Mouse (Mus musculus) neural tube, embryonic 13.5 days (tissue): ENCODE measurements at regions not wholly inside any gene's neighbourhood (a gene's known extent, or its start where the extent isn't known, plus 50 kb on each side); places are given as distances from the start of the nearest gene placed in this dataset.
"Not testable (repeated sequence)": the region's sequence is repeated elsewhere in the genome, so short reads cannot be mapped to it uniquely, and the experiment has no call there.

Experiments
- ATAC-seq: fragments of 200-750 bp; cut with Nextera tagmentation; 2 replicates; pipeline ENCODE4 v1.8.0; 2017; ENCODE audit warnings: low read depth, mild to moderate bottlenecking, moderate TSS enrichment, moderate library complexity
- H3K27ac ChIP-seq: fragments of 300-500 bp; sonication (generic); replicated peaks from 2 replicates; pipeline ENCODE4 v1.5.1; 2015; ENCODE audit warnings: moderate library complexity, mild to moderate bottlenecking, inconsistent platforms
- H3K27me3 ChIP-seq: fragments of 300-500 bp; sonication (generic); 2 replicates; pipeline ENCODE4 v1.6.1; 2015; ENCODE audit warnings: mild to moderate bottlenecking, inconsistent platforms
- H3K36me3 ChIP-seq: fragments of 300-500 bp; sonication (generic); 2 replicates; pipeline ENCODE4 v1.6.1; 2015; ENCODE audit warnings: mild to moderate bottlenecking, inconsistent platforms
- H3K4me1 ChIP-seq: fragments of 300-500 bp; sonication (generic); replicated peaks from 2 replicates; pipeline ENCODE4 v1.6.1; 2015; ENCODE audit warnings: inconsistent platforms
- H3K4me2 ChIP-seq: fragments of 300-500 bp; sonication (generic); 2 replicates; pipeline ENCODE4 v1.6.1; 2015; ENCODE audit warnings: inconsistent platforms, mild to moderate bottlenecking, moderate library complexity
- H3K4me3 ChIP-seq: fragments of 300-500 bp; sonication (generic); 2 replicates; pipeline ENCODE4 v1.5.1; 2015; ENCODE audit warnings: mild to moderate bottlenecking, inconsistent platforms
- H3K9ac ChIP-seq: fragments of 300-500 bp; sonication (generic); 2 replicates; pipeline ENCODE4 v1.6.1; 2015; ENCODE audit warnings: moderate library complexity, mild to moderate bottlenecking, inconsistent platforms
- H3K9me3 ChIP-seq: fragments of 300-500 bp; sonication (generic); 2 replicates; pipeline ENCODE4 v1.6.1; 2016; ENCODE audit warnings: inconsistent platforms
- WGBS: fragments of 180-500 bp; shearing (Covaris S2); methylation state at CpG from one replicate; pipeline ENCODE4 v1.1.7; 2015; 5-methylcytosine and 5-hydroxymethylcytosine counted together

GRCm38 (mm10) chr10:45860696-45861095 is 283.1 kb downstream of the Hace1 start:
- Histone ChIP-seq H3K27ac (no peak overlapping the region), H3K27me3 (no peaks in the 10 kb centered on the region), H3K4me2 (no peak overlapping the region), H3K4me1 (no peaks in the 10 kb centered on the region), H3K9ac (no peak overlapping the region), H3K9me3 (no peaks in the 10 kb centered on the region), H3K36me3 (no peaks in the 10 kb centered on the region), H3K4me3 (no peak overlapping the region)
- 74% methylated on average over 4 of the region's 4 CpGs for WGBS
- ATAC-seq: no peak

- Histone ChIP-seq H3K9ac (no peak overlapping the region), H3K4me3 (no peak overlapping the region), H3K4me2 (no peak overlapping the region), H3K36me3 (no peaks in the 10 kb centered on the region), H3K27ac (no peak overlapping the region), H3K4me1 (no peaks in the 10 kb centered on the region), H3K27me3 (no peaks in the 10 kb centered on the region), H3K9me3 (no peaks in the 10 kb centered on the region)
- ATAC-seq: no peak
- 49% methylated on average over 4 of the region's 4 CpGs for WGBS
Observed at GRCm38 (mm10) chr10:45865793-45866192, 288.2 kb downstream of the Hace1 start.

- Histone ChIP-seq H3K27me3 (no peaks in the 10 kb centered on the region), H3K4me3 (no peak overlapping the region), H3K9me3 (no peaks in the 10 kb centered on the region), H3K9ac (no peak overlapping the region), H3K27ac (no peak overlapping the region), H3K4me2 (no peak overlapping the region), H3K36me3 (no peaks in the 10 kb centered on the region), H3K4me1 (no peaks in the 10 kb centered on the region)
- no peak for ATAC-seq
- WGBS: 74% methylated on average over 3 of the region's 3 CpGs
Observed at GRCm38 (mm10) chr10:45866860-45867259, 289.2 kb downstream of the Hace1 start.

GRCm38 (mm10) chr10:45871028-45871427 is 293.4 kb downstream of the Hace1 start:
- H3K9me3 ChIP-seq: no peaks in the 10 kb centered on the region
- 88% methylated on average over 4 of the region's 4 CpGs for WGBS

DNA sequence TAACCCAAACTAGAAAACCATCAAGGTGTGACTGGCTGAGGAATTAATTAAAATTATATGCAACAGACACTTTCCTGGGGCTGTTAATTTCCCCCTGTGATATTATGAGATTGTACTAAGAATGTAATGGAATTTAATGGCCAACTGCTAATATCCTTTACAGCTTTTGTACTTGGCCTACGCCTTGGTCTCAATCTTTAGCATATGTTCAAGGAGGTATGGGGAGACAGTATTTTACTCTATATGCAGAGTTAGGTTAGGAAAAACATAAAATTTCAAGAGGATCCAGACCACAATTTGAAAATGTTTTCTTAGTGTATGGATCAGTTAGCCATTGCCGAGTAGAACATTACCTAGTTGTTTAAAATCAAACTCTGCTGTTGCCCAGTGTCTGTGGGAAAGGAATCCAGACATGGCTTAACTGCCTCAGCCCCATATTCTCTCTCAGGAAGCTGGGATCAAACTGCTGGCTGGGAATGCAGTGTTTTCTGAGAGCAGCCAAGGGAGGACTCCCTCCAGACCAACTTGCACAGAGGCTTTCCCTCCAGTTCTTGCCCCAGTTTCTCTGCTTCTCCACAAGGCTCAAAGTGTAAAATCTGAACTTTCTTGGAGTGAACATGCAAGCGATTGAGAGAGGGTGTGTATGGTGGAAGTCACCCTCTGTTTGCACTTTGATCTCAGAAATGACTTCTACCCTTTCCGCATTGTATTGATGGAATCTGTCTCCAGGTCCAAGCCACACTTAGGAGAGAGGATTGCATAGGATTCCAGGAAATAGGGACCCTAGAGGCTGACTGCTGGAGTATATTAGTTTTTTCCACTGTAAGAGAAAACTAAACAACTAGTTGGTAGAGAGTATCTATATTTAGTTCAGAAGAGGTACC is 294.6 kb downstream of the Hace1 start:
- Histone ChIP-seq H3K9ac (no peak overlapping the region), H3K9me3 (no peaks in the 10 kb centered on the region), H3K4me3 (no peak overlapping the region), H3K4me2 (no peak overlapping the region), H3K4me1 (peaks cover 13% of the 10 kb centered on the region), H3K27me3 (no peaks in the 10 kb centered on the region), H3K27ac (peak overlapping the region; percentile 81; the same call in 1 of the 2 replicates), H3K36me3 (no peaks in the 10 kb centered on the region)
- ATAC-seq: no peak
- 83% methylated on average over 4 of the region's 4 CpGs for WGBS

More at GRCm38 (mm10) chr10:45871028-45871427, 293.4 kb downstream of the Hace1 start:
- H3K27ac ChIP-seq: no peak overlapping the region
- H3K4me2 ChIP-seq: no peak overlapping the region
- no peak overlapping the region for H3K9ac ChIP-seq
- peaks cover 13% of the 10 kb centered on the region for H3K4me1 ChIP-seq
- no peak overlapping the region for H3K4me3 ChIP-seq
- H3K27me3 ChIP-seq: no peaks in the 10 kb centered on the region
- ATAC-seq: no peak
- no peaks in the 10 kb centered on the region for H3K36me3 ChIP-seq

- 55% methylated on average over 14 of the region's 14 CpGs for WGBS
- ATAC-seq: peak; percentile 81
- Histone ChIP-seq H3K4me2 (peak overlapping the region; percentile 16; the same call in 1 of the 2 replicates), H3K9ac (no peak overlapping the region), H3K27me3 (no peaks in the 10 kb centered on the region), H3K4me1 (peaks cover 13% of the 10 kb centered on the region), H3K4me3 (no peak overlapping the region), H3K9me3 (no peaks in the 10 kb centered on the region), H3K36me3 (no peaks in the 10 kb centered on the region), H3K27ac (peak overlapping the region; percentile 81)
Observed at GRCm38 (mm10) chr10:45873805-45874780, 296.5 kb downstream of the Hace1 start.

GRCm38 (mm10) chr10:45875287-45875686 is 297.7 kb downstream of the Hace1 start:
- 0 out of 2 replicates have a peak, but pooled peaks have one; percentile 30 for ATAC-seq
- not testable (repeated sequence) for H3K27me3 ChIP-seq, H3K36me3 ChIP-seq, H3K9me3 ChIP-seq, H3K4me2 ChIP-seq, H3K9ac ChIP-seq, H3K4me3 ChIP-seq
- WGBS: 93% methylated on average over 20 of the region's 20 CpGs
- Histone ChIP-seq H3K27ac (peak overlapping the region; percentile 81; the same call in 1 of the 2 replicates), H3K4me1 (peaks cover 13% of the 10 kb centered on the region)

- peaks cover 3% of the 10 kb centered on the region for H3K4me1 ChIP-seq
- no peak overlapping the region for H3K4me2 ChIP-seq
- no peak overlapping the region for H3K4me3 ChIP-seq
- no peak overlapping the region for H3K27ac ChIP-seq
- H3K9me3 ChIP-seq: no peaks in the 10 kb centered on the region
- WGBS: 65% methylated on average over 1 of the region's 1 CpGs
- H3K36me3 ChIP-seq: no peaks in the 10 kb centered on the region
- no peaks in the 10 kb centered on the region for H3K27me3 ChIP-seq
- ATAC-seq: no peak
- no peak overlapping the region for H3K9ac ChIP-seq
Observed at GRCm38 (mm10) chr10:45883745-45884144, 306.1 kb downstream of the Hace1 start.

DNA sequence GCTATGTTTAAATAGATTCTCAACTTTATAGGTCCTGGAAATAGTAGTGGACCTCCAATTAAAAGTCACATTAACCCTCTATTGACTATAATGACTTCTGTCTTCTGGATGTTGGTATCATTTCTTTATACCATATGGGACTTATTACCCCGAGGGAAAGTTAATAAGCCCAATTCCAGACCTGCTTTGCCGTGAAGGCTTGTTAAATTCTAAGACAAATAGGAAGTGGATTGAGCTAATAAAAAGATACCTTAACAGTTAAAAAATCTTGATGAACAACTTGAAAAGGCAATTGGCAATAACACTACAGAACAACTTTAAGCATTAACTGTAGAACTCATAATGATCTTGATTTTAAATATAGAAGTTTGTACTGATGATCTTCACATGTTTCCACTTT is 309.0 kb downstream of the Hace1 start:
- ATAC-seq: no peak
- no peak overlapping the region for H3K4me3 ChIP-seq
- peaks cover 19% of the 10 kb centered on the region for H3K4me1 ChIP-seq
- H3K9ac ChIP-seq: no peak overlapping the region
- H3K27me3 ChIP-seq: no peaks in the 10 kb centered on the region
- H3K36me3 ChIP-seq: no peaks in the 10 kb centered on the region
- no peak overlapping the region for H3K27ac ChIP-seq
- WGBS: 71% methylated on average over 2 of the region's 2 CpGs
- H3K4me2 ChIP-seq: no peak overlapping the region
- no peaks in the 10 kb centered on the region for H3K9me3 ChIP-seq

DNA sequence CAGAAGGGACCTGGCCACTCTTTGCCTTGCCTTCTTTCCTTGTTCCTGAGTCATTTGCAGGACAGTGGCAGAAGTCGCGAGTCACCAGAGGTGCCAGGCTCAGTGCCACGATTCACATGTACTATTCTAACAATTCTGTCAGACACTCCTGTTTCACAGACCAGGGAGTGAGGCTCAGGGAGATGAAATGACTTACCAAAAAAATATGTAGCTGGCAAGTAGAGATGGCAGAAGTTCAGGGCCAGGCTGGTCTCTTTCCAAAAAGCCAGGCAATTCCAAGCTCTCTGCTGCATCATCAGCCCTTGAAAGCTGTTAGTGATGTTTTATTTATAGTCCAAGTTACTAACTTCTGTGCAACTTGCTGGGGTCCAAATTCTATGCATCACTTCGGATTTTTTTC is 311.2 kb downstream of the Hace1 start:
- Histone ChIP-seq H3K4me1 (peaks cover 19% of the 10 kb centered on the region), H3K4me3 (no peak overlapping the region), H3K9ac (no peak overlapping the region), H3K9me3 (no peaks in the 10 kb centered on the region), H3K36me3 (no peaks in the 10 kb centered on the region), H3K27me3 (no peaks in the 10 kb centered on the region), H3K4me2 (no peak overlapping the region), H3K27ac (peak overlapping the region; percentile 57)
- no peak for ATAC-seq
- 71% methylated on average over 4 of the region's 4 CpGs for WGBS

DNA sequence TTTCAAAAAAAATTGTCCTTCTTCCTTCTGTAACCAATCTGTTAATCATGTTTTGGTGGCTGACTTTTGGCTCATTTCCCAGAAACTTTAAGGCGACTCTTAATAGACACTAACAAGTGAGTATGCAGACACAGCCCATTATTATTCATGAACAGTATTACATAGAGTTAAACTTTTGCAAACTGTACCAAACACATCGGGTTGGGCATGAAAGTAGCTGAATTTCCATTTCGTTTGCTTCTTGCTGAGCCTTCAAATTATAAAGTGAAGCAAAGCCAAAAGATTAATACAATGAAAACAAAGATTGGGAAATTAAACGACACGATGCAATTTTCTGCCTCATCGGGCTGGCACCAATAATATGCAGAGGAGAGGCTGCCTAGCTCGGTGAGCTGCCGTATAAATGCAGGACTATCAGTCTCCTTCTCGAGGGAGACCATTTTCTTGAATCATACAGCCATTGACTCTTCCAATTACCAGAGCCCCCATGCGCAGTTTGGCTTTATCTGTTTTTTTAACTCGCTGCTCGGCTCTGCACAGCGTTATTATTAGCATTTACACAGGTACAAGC is 311.8 kb downstream of the Hace1 start:
- peak overlapping the region; percentile 79 for H3K27ac ChIP-seq
- peaks cover 19% of the 10 kb centered on the region for H3K4me1 ChIP-seq
- H3K9me3 ChIP-seq: no peaks in the 10 kb centered on the region
- no peak overlapping the region for H3K4me3 ChIP-seq
- no peaks in the 10 kb centered on the region for H3K27me3 ChIP-seq
- WGBS: 35% methylated on average over 13 of the region's 13 CpGs
- H3K36me3 ChIP-seq: no peaks in the 10 kb centered on the region
- no peak overlapping the region; the same call in 1 of the 2 replicates for H3K9ac ChIP-seq
- peak overlapping the region; percentile 31 for H3K4me2 ChIP-seq
- peak; percentile 91 for ATAC-seq
